Mouse (Mus musculus) CD8-positive naive resting alpha-beta T cell, adult 2 months (primary cell): Measurements from ENCODE around the gene Supt5.

Source experiments
- DNase-seq, 2 experiments: peaks; one replicate each; pipeline ENCODE4 v3.0.0; 2022; ENCODE audit warnings: low read depth in 2 of 2, low spot score in 2 of 2

Gene Supt5

DNA sequence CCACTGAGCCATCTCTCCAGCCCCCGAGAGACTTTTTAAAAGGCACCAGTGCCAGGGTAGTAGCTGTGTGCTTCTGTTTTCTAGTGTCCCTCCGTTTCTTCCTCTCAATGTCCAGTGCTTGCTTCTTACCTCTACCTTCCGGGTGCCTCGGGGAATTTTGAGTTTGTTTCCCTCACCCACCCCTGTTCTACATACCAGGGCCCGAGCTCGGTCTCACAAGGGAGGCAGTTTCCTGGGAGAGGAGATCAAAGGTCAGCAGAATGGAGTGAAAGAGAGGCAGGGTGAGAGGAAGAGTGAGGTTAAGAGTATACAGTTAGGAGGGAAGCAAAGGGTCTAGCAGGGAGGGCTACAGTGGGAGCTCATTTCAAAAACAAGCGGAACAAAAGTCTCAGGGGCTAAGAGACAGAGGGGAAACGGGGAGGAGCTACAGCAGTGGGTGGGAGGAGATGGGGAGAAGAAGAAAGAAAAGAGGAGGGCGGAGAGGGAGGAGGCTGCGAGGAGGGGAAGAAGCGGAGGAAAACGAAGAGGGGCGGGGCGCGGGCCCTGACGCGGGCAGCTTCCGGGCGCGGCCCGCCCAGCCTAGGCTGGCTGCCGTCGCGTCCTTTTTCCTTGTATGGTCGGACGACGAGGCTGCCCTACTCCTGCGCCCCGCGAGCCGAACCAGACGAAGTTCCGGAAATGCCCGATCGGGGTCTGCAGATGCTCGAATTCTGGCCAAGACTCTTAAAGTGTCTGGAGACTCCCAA, 36.8 kb upstream of the Supt5 start:
- DNase-seq: peak; percentile 88 to 91

DNA sequence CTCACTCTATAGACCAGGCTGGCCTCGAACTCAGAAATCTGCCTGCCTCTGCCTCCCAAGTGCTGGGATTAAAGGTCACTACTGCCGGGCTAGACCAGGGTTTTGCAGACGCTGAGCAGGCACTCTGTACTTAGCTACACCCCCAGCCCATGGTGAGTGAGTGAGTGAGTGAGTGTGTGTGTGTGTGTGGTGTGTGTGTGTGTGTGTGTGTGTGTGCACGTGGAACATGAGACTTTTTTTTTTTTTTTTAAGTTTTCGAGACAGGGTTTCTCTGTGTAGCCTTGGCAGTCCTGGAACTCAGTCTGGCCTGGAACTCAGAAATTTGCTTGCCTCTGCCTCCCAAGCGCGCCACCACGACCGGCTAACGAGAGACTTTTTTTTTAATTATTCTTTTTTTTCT, 36.1 kb upstream of the Supt5 start:
- DNase-seq: no peak

DNA sequence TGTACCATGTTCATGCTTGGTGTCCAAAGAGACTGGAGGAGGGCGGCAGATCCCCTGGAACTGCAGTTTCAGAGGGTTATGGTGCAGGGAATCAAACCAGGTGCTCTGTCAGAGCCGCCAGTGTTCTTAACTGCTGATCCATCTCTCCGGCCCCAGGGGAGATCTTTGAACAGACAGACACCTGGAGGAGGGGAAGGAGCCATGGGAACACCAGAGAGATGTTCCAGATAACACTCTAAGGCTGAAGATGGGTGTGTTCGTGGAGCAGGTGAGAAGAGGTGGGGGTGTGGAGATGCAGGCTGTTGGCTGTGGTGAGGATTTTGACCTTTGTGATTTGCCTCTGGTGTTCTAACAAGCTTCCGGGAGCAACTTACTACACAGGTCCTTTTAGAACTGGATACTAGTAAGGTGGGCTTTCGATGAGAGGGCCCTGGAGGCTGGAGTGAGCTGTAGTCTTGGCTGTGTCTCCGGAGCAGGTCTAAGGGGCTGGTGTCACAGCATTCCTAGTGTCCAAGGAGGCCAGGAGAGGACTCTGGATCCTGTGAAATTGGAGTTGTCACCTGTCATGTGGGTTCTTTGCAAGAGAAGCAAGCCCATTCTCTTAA, 35.4 kb upstream of the Supt5 start:
- no peak for DNase-seq

DNA sequence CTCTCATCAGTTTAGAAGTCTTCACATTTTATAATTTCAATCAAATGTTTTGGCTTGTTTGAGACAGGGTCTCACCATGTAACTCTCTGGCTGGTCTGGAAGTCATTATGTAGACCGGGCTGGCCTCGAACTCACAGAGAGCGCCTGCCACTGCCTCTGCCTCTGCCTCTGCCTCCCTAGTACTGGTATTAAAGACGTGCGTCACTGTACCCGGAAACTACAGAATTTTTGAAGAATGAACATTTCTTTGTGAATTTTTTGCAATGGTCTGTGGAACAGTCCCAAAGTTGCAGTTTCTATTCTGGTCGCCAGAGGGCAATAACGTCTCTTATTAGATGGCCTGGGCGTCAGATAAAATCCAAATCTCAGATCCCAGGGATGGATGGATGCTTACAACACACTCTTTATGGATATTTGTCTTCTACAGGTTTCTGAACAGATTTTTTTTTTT, 34.6 kb upstream of the Supt5 start:
- DNase-seq: peak; percentile 83 to 88

DNA sequence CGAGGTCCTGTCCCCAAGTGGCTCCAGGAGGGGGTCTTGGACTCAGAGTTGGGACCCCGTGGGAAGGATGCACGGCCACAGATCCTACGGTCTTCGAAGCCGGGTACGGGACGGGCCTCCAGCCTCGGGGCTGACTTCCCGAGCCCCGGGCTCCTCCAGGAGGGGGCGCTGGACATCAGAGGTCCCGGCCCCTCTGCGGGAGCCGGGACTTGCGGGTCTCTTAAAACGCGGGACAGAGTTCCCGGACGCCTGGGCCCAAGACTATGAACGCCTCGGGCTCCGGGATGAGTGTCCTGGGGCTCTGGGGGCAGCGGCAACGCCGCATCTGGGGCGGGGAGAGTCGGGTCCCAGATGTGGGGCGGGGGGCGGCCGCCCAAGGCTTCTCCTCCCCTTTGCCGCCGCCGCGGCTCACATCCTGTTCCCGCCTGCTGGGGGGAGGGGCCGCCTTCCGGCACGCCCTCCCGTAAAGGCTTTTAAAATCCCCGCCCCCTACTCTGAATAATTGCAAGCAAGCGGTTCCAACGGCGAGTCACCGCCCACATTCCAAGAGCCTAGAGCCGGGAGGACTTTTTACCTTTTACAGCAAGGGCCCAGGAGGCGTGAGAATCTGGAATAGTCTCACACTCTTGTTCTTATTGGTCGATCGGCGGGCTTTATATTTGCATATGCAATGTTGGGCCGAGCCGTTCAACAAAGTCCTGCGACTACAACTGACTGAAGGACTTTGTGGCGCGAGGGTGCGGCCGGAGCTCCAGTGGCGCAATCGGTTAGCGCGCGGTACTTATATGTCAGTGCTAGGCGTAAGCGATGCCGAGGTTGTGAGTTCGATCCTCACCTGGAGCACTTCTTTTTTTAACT, 33.9 kb upstream of the Supt5 start, which contains the start of gene Plekhg2:
Gene Plekhg2 (minus strand): TSS at position 349 of the 858 bp plus-strand sequence.
- peak; percentile 96 to 97 for DNase-seq

DNA sequence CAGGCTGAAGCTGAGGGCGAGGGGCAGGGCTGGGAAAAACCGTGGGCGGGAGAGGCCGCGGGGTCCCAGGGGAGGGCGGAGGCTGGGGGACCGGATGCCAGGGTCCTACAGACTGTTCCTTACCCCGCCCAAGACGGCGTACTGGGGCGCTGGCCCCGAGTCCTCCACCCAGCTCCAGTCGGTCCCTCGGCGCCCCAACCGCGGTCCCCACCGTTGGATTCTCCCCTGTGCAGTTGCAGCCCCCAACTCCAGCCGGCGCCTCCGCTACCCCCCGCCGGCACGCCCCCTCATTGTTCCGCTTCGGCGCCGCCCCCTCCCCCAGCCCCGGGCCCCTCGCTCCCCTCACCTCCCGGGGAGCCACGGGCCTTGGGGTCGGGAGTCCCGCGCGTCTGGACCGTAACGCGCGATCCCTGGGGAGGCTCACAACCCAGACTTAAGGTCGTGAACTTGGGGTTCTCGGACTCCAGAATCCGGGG, 33.0 kb upstream of the Supt5 start:
- peak in 1 of 2 experiments; percentile 43 for DNase-seq

DNA sequence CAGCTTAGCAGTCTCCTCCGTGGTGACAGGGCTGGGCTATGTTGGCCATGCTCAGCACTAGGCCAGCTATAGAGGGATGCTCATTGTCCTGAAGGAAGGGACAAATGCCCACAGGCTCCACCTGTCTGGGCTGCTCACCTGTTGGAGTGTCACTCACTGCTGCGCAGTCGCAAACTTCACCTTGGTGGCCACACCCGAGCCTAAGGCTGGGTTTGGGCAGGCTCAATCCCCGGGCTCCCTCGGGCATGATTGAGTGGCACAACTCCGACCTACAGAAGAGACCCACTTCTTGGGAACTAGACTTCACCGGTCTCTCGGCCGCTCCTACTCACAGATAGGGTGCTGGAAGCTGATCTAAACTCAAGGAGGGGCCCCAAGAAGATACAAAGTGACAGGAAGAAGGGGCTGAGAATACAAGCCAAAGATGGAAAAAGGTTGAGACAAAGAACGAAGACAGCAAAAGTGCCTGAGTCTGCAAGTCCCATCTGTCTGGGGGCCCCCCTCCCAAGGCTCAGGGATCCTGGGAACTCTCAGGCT, 32.5 kb upstream of the Supt5 start:
- DNase-seq: no peak

DNA sequence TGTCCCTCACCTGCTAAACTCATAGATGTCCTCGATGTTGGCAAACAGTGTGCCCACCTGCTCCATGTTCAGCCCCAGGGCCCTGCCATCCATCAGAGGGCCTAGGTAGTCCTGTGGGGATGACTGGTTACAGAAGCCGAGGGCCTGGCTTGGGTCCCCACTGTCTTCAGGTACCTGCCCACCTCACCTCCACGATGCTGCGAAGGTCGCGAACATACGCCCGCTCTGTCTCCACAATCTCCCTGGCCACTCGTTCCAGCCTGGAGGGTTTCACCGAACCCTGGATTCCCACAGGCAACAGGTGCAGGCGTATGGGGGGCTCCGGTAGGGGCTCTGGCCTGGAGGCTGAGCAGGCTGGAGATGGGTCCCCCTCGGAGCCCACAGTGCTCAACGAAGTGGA, 31.5 kb upstream of the Supt5 start:
- DNase-seq: no peak

DNA sequence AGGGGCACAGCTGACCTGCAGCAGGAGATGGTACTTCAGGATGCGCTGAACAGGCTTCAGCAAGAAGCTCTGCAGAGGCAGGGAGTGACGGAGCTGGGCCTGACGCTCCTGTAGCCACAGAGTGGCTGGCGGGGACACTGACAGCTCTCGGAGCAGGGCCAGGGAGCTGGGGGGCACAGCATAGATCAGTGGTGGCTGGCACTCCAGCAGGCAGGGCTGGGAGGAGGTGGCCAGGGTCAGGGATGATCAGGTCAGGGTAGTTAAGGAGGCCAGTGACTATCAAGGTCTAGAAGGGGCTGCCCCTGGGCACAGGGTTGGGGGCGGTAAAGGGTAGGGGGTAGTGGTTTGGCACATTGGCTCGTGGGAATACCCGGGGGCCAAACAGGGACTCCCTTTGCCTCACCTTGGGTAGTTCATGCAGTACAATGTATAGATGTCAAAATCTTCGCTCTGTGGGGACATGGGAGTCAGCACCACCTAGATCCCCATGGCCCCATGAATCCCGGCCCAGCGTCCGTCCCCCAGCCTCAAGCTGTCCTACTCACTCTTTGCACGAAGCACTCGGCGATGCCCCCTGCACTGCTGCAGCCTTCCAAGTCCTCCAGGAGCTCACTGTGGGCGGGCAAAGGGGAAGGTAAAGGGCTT, 29.9 kb upstream of the Supt5 start:
- DNase-seq: no peak

DNA sequence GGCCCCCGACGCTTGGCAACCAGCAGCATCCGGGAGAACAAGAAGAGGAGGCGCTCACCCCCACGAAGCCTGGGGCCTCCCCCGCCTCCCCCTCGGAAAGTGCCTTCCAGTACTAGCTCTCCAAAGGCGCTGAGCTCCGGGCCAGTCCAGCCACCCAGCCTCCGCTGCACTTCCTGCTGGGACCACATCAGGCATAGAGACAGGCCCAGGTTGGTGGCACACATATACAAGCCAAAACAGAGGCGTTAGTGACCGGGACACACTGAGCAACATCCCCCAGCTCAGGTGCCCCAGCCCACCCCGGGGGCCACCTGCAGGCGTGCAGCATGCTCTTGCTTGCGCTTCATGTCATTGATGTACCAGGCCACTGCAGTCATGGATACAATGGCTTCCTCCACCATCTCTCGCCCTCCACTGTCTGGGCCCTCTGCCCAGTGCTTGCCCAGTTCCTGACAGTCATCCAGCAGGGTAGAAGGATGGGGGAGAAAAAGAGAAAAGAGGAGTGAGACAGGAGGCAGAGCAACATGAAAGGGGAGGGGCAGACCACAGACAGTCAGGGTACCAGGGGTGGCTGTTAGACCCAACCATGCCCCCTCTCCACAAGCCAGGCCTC, 29.2 kb upstream of the Supt5 start:
- DNase-seq: no peak

DNA sequence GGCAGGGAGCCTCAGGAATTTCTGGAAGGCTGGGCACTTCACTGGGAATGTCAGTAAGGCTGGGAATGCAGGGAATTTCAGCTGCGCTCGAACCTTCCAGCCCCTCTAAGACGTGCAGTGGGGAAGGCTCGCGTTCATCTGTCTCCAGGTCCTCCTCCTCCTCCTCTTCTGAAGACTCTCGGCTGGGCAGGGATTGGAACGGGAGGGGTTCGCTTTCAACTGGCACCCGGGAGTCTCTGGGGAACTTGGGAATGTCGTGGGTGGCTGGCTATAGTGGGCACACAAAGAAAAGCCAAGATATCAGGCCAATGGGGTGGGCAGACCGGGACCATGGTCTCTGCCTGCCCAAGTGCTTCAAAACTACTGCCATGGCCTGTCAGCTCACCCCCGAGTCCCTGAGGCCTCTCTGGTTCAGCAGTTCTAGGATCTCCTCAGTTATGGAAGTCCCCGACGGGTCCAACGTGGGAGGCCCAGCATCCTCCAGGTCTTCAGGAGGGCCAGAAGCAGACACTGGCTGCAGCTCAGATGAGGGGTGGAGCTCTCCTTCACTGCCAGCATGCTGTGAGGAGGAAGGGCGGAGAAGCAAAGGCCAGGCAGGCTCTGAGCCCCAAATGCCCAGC, 24.0 kb upstream of the Supt5 start:
- DNase-seq: no peak

DNA sequence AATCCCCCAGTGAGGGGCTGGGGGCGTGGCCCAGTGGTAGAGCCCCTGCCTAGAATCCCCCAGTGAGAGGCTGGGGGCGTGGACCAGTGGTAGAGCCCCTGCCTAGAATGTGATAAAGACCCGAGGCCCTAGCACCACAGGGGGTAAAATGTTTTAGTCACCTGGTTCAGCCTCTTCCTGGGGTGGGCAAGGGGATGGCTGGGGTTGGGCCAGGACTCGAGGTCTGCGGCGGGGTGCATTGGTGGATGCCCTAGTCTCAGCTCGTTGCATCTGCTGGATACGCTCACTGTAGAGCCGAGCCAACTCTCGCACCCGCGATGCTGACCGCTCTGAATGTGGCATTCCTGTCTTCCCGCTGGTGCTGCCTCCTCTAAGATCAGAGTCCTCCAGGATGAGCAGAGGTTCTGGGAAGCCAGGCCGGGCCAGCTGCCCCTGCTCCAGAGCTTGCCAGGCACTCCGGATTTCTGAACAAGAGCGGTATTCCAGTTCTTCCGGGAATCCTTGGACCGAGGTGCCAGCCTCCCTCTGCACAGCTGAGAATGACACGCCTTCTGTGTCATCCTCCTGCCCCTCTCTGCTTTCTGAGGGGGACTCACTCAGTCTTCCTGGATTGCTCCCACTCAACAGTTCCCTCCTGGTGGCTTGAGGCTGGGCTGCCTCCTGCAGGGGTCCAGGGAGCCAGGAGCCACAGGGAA, 23.2 kb upstream of the Supt5 start:
- no peak for DNase-seq

DNA sequence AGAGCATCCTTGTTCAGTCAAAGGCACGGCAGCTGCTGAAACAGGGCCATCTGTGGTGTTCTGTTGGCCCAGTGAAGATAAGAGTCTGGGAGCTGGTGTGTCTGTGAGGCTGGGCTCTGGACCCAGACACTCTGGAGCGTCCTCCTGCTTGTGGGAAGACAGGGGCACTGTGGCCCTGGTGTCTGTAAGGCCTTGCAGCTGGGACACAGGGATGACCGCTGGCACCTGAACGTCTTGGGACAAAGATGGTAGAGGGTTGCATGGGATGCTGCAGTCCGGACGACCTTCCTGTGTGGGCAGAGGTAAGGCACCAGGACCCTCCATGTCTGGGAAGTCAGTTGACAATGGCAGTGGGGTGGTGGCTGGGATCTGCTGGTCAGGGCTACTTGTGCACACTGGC, 21.7 kb upstream of the Supt5 start:
- DNase-seq: no peak

DNA sequence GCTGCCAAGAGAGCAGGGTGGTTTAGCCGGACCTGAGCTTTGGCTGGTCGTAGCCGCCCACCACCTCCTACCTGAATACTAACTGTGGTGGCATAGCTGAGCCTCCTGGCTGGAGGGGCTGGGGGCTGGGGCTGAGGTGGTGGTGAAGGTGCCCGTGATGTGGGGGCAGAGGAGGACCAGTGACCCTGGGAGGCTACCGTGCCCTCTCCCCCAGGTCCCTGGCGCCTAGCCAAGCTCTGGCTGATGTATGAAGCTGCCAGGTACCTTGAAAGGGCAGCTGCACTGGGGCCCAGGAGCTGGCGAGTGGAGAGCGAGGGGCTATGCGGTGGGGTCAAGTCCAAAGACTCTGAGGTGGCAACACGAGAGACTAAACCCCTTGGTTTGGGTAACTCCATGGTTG, 21.3 kb upstream of the Supt5 start:
- no peak for DNase-seq

DNA sequence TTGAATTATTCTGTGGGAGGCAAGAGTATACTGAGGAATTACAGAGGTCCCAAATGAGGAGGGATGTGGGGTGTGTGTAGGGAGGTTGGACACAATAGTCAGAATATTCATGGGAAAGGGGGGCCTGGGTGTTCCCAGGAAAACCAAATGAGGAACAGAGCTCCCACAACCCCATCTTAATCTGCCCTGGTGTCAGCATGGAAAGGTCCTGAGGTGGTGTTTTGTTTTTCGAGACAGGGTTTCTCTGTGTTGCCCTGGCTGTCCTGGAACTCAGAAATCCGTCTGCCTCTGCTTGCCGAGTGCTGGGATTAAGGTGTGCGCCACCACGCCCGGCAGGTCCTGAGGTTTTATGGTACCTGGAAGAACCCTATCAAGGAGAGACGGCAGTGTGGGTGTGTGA, 19.9 kb upstream of the Supt5 start:
- no peak for DNase-seq

DNA sequence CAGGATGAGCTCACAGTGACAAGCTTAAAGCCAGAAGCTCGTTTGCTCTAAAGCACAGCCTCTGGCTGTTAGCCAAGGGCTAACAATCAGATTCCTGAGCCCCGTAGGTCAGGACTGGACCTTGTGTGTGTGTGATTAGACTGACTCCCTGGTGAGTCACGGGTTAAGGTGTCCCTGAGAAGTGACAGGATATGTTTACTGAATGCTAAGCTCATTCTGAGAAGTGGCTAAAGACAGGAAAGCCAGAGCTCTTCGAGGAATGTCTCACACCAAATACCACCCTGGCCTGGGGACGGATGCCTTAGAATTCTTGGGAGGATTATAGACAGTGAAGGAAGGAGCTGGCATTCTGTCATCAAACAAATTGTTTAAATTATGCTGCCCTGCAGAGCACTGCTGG, 19.4 kb upstream of the Supt5 start:
- no peak for DNase-seq

DNA sequence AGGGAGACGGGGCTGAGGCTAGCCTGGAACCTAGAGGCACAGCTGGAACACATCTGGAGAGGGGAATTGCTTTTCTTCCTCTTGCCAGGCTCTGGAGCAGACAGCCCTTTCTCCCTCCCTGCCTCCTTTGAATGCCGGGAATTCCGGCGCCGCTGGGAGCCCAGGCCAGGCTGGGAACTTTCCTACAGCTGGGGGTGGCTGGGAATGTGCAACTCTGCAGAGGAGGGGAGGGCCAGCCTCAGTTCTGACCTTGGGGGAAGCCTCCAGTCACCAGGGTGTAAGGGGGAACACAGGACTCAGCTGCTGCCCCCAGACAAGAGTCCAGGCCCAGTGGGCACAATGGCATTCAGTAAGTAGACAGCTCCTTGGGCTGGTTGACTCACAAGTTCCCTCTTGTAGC, 18.4 kb upstream of the Supt5 start:
- no peak for DNase-seq

DNA sequence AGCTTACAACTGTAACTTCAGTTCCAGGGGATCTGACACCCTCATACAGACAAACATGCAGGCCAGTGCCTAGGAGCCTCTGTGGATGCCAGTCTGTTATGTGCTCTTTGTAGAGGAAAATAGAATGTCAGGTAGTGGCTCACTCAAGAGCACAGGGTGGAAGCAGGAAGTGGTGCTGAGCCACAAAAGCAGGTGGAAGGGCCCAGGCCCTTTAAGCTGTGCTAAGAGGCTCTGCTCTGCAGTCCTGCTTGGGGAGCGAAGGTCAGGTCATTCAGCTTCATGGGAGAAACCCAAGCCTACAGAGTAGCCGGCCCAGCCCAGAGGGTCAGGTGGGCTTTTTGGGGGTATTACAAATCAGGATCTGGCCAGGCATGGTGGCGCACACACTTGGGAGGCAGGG, 16.7 kb upstream of the Supt5 start:
- peak; percentile 41 to 57 for DNase-seq

DNA sequence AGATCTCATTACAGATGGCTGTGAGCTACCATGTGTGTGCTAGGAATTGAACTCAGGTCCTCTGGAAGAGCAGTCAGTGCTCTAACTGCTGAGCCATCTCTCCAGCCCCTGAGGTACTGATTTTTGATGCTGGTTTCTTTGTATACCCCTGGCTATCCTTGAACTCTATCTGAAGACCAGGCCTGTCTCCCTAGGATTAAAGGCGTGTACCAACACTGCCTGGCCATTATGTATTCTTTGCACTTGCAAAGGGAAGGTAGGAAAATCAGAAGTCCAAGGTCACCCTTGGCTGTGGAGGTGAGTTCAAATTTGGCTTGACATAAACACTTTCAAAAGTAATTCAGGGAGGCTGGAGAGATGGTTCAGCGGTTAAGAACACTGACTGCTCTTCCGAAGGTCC, 16.1 kb upstream of the Supt5 start:
- no peak for DNase-seq
